Mouse (Mus musculus): ENCODE measurements around the gene Cuedc1. TPM values are rescaled to one million over a fixed set of nuclear protein-coding genes. Genes with fewer than 3 reads are reported as not detected.

Gene Cuedc1
- 0.77 and 1.3 TPM in 2 replicates for polyA plus RNA-seq (2012; rRNA removed)

GRCm38 (mm10) chr11:88098021-88098729 lies at the start of gene Cuedc1:
Gene Cuedc1 (plus strand): TSS chr11:88098058.

DNA sequence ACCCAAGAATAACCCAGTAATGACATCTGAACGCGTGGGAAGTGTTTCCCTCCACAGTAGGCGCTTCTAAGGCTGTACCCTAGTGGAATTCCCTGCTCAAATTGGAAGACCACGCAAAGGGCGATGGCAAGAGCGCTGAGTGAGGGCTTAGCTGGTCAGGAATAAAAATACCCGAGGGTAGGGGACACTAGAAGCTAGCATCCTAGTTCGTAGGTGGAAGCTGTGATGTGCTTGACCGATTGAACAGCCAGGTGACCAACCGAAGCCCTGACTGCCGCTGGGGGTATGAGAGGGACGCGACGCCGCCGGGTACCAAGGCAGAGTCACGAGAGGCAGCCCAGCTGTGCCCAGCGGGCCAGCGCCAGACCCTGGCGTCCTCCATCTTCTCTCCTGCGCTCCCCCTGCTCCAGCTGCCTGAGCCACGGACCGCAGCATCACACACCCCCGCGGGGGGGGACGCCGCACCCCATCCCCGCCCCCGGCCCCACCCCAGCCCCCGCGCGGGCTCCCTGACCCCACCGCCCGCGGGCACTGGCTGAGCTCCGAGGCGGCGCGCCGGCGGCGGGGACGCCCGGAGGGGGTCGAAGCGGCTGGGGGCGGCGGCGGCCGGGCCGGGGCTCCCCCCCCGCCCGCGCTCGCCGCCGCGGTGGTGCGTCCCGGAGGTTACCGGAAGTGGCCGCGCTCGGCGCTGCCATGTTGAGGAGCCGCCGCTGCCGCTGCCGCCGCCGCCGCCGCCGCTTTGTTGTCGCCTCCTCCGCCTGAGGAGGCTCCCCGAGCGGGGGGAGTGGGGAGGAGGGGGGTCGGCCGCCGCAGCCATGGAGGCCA lies 30.1 kb upstream of the Cuedc1 start, which contains the start of gene Vezf1:
Vezf1 (plus strand) TSS at position 694 of the 825 bp plus-strand sequence.

GRCm38 (mm10) chr11:88203712-88204532 lies 106.1 kb downstream of the Cuedc1 start, which contains the start of gene Mrps23:
Gene Mrps23 (plus strand): TSS chr11:88204388.

Other genes starting within 250 kb of the Cuedc1 start
- gene Mks1, start 244.8 kb upstream of the Cuedc1 start, polyA plus RNA-seq (2012; rRNA removed), result 2.0 and 2.1 TPM in 2 replicates
- gene Epx, start 222.5 kb upstream of the Cuedc1 start, polyA plus RNA-seq (2012; rRNA removed), result 3.3 and 4.3 TPM in 2 replicates
- gene Olfr462, start 205.8 kb upstream of the Cuedc1 start, polyA plus RNA-seq (2012; rRNA removed), result not detected in 2 replicates
- not detected in 2 replicates for gene Olfr463, start 200.7 kb upstream of the Cuedc1 start, polyA plus RNA-seq (2012; rRNA removed)
- gene Olfr464, start 177.1 kb upstream of the Cuedc1 start, polyA plus RNA-seq (2012; rRNA removed), result not detected in 2 replicates
- gene Dynll2, start 110.5 kb upstream of the Cuedc1 start, polyA plus RNA-seq (2012; rRNA removed), result 22.7 and 22.9 TPM in 2 replicates
- gene Srsf1, start 50.7 kb upstream of the Cuedc1 start, polyA plus RNA-seq (2012; rRNA removed), result 164 and 194 TPM in 2 replicates
- 5.7 and 6.4 TPM in 2 replicates for gene Vezf1, start 29.8 kb upstream of the Cuedc1 start, polyA plus RNA-seq (2012; rRNA removed)
- gene Mrps23, start 106.3 kb downstream of the Cuedc1 start, polyA plus RNA-seq (2012; rRNA removed), result 32.8 and 33.3 TPM in 2 replicates
- not detected in 2 replicates for gene Ccdc182, start 196.0 kb downstream of the Cuedc1 start, polyA plus RNA-seq (2012; rRNA removed)

All from liver, embryonic 14 days (tissue).